Mouse (Mus musculus) neural tube, embryonic 14.5 days (tissue): ENCODE results near the gene Aacs. TPM values are rescaled to one million over a fixed set of nuclear protein-coding genes. Genes with fewer than 3 reads are reported as not detected.

Experiments used
- ATAC-seq: fragments of 200-750 bp; cut with Nextera tagmentation; 2 replicates; pipeline ENCODE4 v1.8.0; 2017; ENCODE audit warnings: low read depth, mild to moderate bottlenecking, moderate TSS enrichment, moderate library complexity
- H3K27ac ChIP-seq: fragments of 300-500 bp; sonication (generic); 2 replicates; pipeline ENCODE4 v1.5.1; 2014; ENCODE audit warnings: low read depth, mild to moderate bottlenecking, control low read depth, low read length, moderate library complexity, mixed read lengths
- H3K27me3 ChIP-seq: fragments of 300-500 bp; sonication (generic); 2 replicates; pipeline ENCODE4 v1.6.1; 2014; ENCODE audit warnings: low read length; ENCODE audit not compliant: control insufficient read depth, insufficient read depth
- H3K36me3 ChIP-seq: fragments of 300-500 bp; sonication (generic); 2 replicates; pipeline ENCODE4 v1.6.1; 2014; ENCODE audit warnings: low read length, mixed read lengths; ENCODE audit not compliant: control insufficient read depth, insufficient read depth
- H3K4me1 ChIP-seq: fragments of 300-500 bp; sonication (generic); 2 replicates; pipeline ENCODE4 v1.6.1; 2014; ENCODE audit warnings: low read length; ENCODE audit not compliant: control insufficient read depth, insufficient read depth
- H3K4me2 ChIP-seq: fragments of 300-500 bp; sonication (generic); 2 replicates; pipeline ENCODE4 v1.6.1; 2014; ENCODE audit warnings: mild to moderate bottlenecking, low read depth, low read length, control low read depth
- H3K4me3 ChIP-seq: fragments of 300-500 bp; sonication (generic); 2 replicates; pipeline ENCODE4 v1.5.1; 2014; ENCODE audit warnings: low read depth, low read length, control low read depth, mixed read lengths
- H3K9ac ChIP-seq: fragments of 300-500 bp; sonication (generic); replicated peaks from 2 replicates; pipeline ENCODE4 v1.6.1; 2014; ENCODE audit warnings: low read depth, mild to moderate bottlenecking, control low read depth, low read length, mixed read lengths
- H3K9me3 ChIP-seq: fragments of 300-500 bp; sonication (generic); 2 replicates; pipeline ENCODE4 v1.6.1; 2016; ENCODE audit warnings: low read length; ENCODE audit not compliant: control insufficient read depth
- WGBS: fragments of 180-500 bp; shearing (Covaris S2); extraction: QIAGEN DNeasy Blood & Tissue Kit; methylation state at CpG from one replicate; pipeline ENCODE4 v1.1.7; 2014; 5-methylcytosine and 5-hydroxymethylcytosine counted together
- polyA plus RNA-seq: library from polyadenylated mRNA; unstranded; fragments of >200 nt; fragmentation: Nextera tagmentation; extraction: Ambion mirVana; gene quantifications from 2 replicates; pipeline ENCODE4 v1.2.1, GENCODE M21; 2014

The Aacs gene
- polyA plus RNA-seq, 1 experiment from 2014 or later = 78.9 TPM

GRCm38 (mm10) chr5:125475030-125475429 lies 584 bp upstream of the Aacs start:
- H3K9ac ChIP-seq = no peak overlapping the region; the same call in 1 of the 2 replicates
- H3K27ac ChIP-seq = no peak overlapping the region
- H3K4me2 ChIP-seq = peak overlapping the region; percentile 92
- H3K9me3 ChIP-seq = no peaks in the 10 kb centered on the region
- no peaks in the 10 kb centered on the region for H3K36me3 ChIP-seq
- ATAC-seq = no peak
- peaks cover 14% of the 10 kb centered on the region for H3K4me1 ChIP-seq
- H3K27me3 ChIP-seq = no peaks in the 10 kb centered on the region
- whole genome bisulfite sequencing = 59% methylated on average over 12 of the region's 12 CpGs
- H3K4me3 ChIP-seq = peak overlapping the region; percentile 64

GRCm38 (mm10) chr5:125476286-125476625 lies 642 bp downstream of the Aacs start:
- no peak; the same call in 1 of the 2 replicates for ATAC-seq
- peak overlapping the region; percentile 64 for H3K4me3 ChIP-seq

GRCm38 (mm10) chr5:125476799-125477198 lies 1.2 kb downstream of the Aacs start:
- no peaks in the 10 kb centered on the region for H3K36me3 ChIP-seq
- H3K4me3 ChIP-seq = peak overlapping the region; percentile 64
- H3K27me3 ChIP-seq = no peaks in the 10 kb centered on the region
- no peak for ATAC-seq
- peak overlapping the region; percentile 92 for H3K4me2 ChIP-seq
- peaks cover 18% of the 10 kb centered on the region for H3K4me1 ChIP-seq
- 69% methylated on average over 7 of the region's 7 CpGs for WGBS
- no peaks in the 10 kb centered on the region for H3K9me3 ChIP-seq
- no peak overlapping the region for H3K27ac ChIP-seq
- peak overlapping the region; percentile 75 for H3K9ac ChIP-seq

More at GRCm38 (mm10) chr5:125476286-125476625, 642 bp downstream of the Aacs start:
- Histone ChIP-seq H3K9me3 (no peaks in the 10 kb centered on the region), H3K36me3 (no peaks in the 10 kb centered on the region), H3K27me3 (no peaks in the 10 kb centered on the region), H3K4me1 (peaks cover 18% of the 10 kb centered on the region), H3K9ac (peak overlapping the region; percentile 75), H3K4me2 (peak overlapping the region; percentile 92), H3K27ac (peak overlapping the region; percentile 62)
- 10% methylated on average over 5 of the region's 5 CpGs for WGBS

GRCm38 (mm10) chr5:125477533-125477932 lies 1.9 kb downstream of the Aacs start:
- H3K4me1 ChIP-seq = peaks cover 18% of the 10 kb centered on the region
- H3K9ac ChIP-seq = peak overlapping the region; percentile 26; the same call in 1 of the 2 replicates
- H3K4me2 ChIP-seq = peak overlapping the region; percentile 92
- H3K9me3 ChIP-seq = no peaks in the 10 kb centered on the region
- H3K27ac ChIP-seq = no peak overlapping the region; the same call in 1 of the 2 replicates
- no peaks in the 10 kb centered on the region for H3K36me3 ChIP-seq
- H3K4me3 ChIP-seq = 0 out of 2 replicates have a peak overlapping the region, but pooled peaks have one; percentile 3
- 63% methylated on average over 7 of the region's 7 CpGs for WGBS
- H3K27me3 ChIP-seq = no peaks in the 10 kb centered on the region
- ATAC-seq = no peak

- ATAC-seq = no peak
- WGBS = 84% methylated on average over 7 of the region's 7 CpGs
- Histone ChIP-seq H3K4me3 (0 out of 2 replicates have a peak overlapping the region, but pooled peaks have one; percentile 3), H3K4me1 (peaks cover 18% of the 10 kb centered on the region), H3K9ac (no peak overlapping the region), H3K36me3 (no peaks in the 10 kb centered on the region), H3K27ac (no peak overlapping the region), H3K4me2 (peak overlapping the region; percentile 92; the same call in 1 of the 2 replicates), H3K9me3 (no peaks in the 10 kb centered on the region), H3K27me3 (no peaks in the 10 kb centered on the region)
Measured at GRCm38 (mm10) chr5:125478037-125478436, 2.4 kb downstream of the Aacs start.

GRCm38 (mm10) chr5:125479376-125479775 lies 3.8 kb downstream of the Aacs start:
- no peak for ATAC-seq
- Histone ChIP-seq H3K27ac (no peak overlapping the region), H3K36me3 (peaks cover 8% of the 10 kb centered on the region), H3K27me3 (no peaks in the 10 kb centered on the region), H3K4me1 (peaks cover 18% of the 10 kb centered on the region), H3K4me2 (no peak overlapping the region), H3K9ac (no peak overlapping the region), H3K4me3 (no peak overlapping the region), H3K9me3 (no peaks in the 10 kb centered on the region)
- 94% methylated on average over 3 of the region's 3 CpGs for WGBS

DNA sequence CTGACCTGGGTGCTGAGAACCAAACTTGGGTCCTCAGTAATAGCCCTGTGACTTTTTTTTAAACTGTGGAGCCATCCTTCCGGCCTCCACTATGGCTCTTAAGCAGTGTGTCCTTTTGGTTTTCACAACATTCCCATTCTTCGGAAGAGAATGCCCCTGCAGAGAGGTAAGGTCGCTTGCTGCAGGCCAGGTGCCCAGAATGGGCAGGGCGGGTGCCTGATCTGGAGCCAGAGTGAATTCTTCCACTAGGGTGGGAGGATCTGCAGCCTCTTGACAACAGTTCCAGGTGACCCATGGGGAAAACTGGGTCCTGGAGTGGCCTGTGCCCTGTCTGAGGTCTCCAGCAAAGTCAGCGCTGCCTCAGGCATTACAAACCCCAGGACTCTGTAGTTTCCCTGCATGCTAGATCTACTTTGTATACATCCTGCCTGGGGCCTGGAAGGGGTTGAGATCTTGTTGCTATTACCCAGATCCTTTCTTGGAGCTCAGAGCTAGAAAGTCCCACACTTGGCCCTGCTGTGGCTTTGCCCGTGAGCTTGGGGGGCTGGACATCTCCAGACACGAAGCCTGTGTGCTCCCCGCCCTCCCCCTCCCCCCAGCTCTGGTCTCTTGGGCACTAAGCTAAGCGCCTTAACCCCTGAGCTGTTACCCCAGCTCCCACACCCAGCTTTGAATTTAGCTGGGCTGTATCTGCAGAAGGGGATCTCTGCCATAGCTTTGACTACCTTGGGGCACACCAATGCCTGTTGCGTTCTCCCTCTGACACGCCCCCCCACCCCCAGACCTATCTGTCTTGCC lies 5.0 kb downstream of the Aacs start:
- H3K4me3 ChIP-seq = no peak overlapping the region

GRCm38 (mm10) chr5:125482474-125482873 lies 6.9 kb downstream of the Aacs start:
- WGBS = 94% methylated on average over 7 of the region's 7 CpGs
- no peaks in the 10 kb centered on the region for H3K9me3 ChIP-seq
- ATAC-seq = no peak
- H3K36me3 ChIP-seq = peaks cover 14% of the 10 kb centered on the region
- H3K4me3 ChIP-seq = no peak overlapping the region
- no peak overlapping the region for H3K9ac ChIP-seq
- peaks cover 6% of the 10 kb centered on the region for H3K4me1 ChIP-seq
- no peaks in the 10 kb centered on the region for H3K27me3 ChIP-seq
- no peak overlapping the region for H3K27ac ChIP-seq
- H3K4me2 ChIP-seq = no peak overlapping the region

More for the DNA sequence above, 5.0 kb downstream of the Aacs start:
- no peak for ATAC-seq
- Histone ChIP-seq H3K9ac (no peak overlapping the region), H3K4me2 (no peak overlapping the region), H3K27me3 (no peaks in the 10 kb centered on the region), H3K4me1 (peaks cover 18% of the 10 kb centered on the region), H3K27ac (no peak overlapping the region), H3K36me3 (peaks cover 14% of the 10 kb centered on the region), H3K9me3 (no peaks in the 10 kb centered on the region)
- 86% methylated on average over 10 of the region's 11 CpGs for WGBS
